Mouse (Mus musculus): ENCODE data around the gene Tbxas1.

GRCm38 (mm10) chr6:38923450-38923849 is 48.2 kb downstream of the Tbxas1 start:
- TF ChIP-seq CTCF (IDR thresholded peaks at IDR 0.05; ENCODE audit: borderline replicate concordance, insufficient read depth, low read depth, low read length), result no peak
- TF ChIP-seq POLR2A (IDR thresholded peaks at IDR 0.05; ENCODE audit: borderline replicate concordance, insufficient read depth, low read length), result no peak

Data from cerebellum, adult 2 months (tissue).